Mouse (Mus musculus) myocyte (in vitro differentiated cells): ENCODE measurements around the gene Gm10778. TPM values are rescaled to one million over a fixed set of nuclear protein-coding genes. Genes with fewer than 3 reads are reported as not detected.
"Not testable (repeated sequence)": the region's sequence is repeated elsewhere in the genome, so short reads cannot be mapped to it uniquely, and the experiment has no call there.

Source experiments
- H3K27me3 ChIP-seq: one replicate; pipeline ENCODE4 v1.6.1; 2011; ENCODE audit not compliant: control insufficient read depth, insufficient read depth, insufficient read length
- H3K36me3 ChIP-seq: one replicate; pipeline ENCODE4 v1.6.1; 2011; ENCODE audit not compliant: control insufficient read depth, insufficient read depth
- H3K4me2 ChIP-seq: one replicate; pipeline ENCODE4 v1.6.1; 2011; ENCODE audit warnings: low read depth, control low read depth
- H3K4me3 ChIP-seq: one replicate; pipeline ENCODE4 v1.5.1; 2011; ENCODE audit warnings: mild to moderate bottlenecking, control low read depth, moderate library complexity
- H3K79me2 ChIP-seq: one replicate; pipeline ENCODE4 v1.6.1; 2011; ENCODE audit not compliant: control insufficient read depth, insufficient read depth
- H3ac ChIP-seq: one replicate; pipeline ENCODE4 v1.6.1; 2011; ENCODE audit not compliant: control insufficient read depth, insufficient read length
- CEBPB ChIP-seq: IDR thresholded peaks from 2 replicates; pipeline ENCODE4 v1.6.1; 2011; ENCODE audit warnings: mild to moderate bottlenecking, moderate library complexity; ENCODE audit not compliant: poor library complexity, insufficient read depth, severe bottlenecking
- E2F4 ChIP-seq: IDR thresholded peaks from one replicate; pipeline ENCODE4 v1.6.1; 2011; ENCODE audit warnings: mild to moderate bottlenecking, control low read depth, moderate library complexity; ENCODE audit not compliant: insufficient read depth
- MAX ChIP-seq: IDR thresholded peaks from one replicate; pipeline ENCODE4 v1.6.1; 2011; ENCODE audit warnings: low read depth, mild to moderate bottlenecking, control low read depth
- MYOD1 ChIP-seq, 3 experiments: IDR thresholded peaks; one replicate each; pipeline ENCODE4 v1.6.1; 2011; ENCODE audit warnings: control low read depth in 2 of 3, low read depth in 2 of 3, mild to moderate bottlenecking in 2 of 3, moderate library complexity in 1 of 3; ENCODE audit not compliant: insufficient read length in 2 of 3, control insufficient read depth in 1 of 3
- MYOG ChIP-seq, 3 experiments: IDR thresholded peaks; one replicate each; pipeline ENCODE4 v1.6.1; 2011; ENCODE audit warnings: control low read depth in 2 of 3, low read depth in 2 of 3, mild to moderate bottlenecking in 2 of 3; ENCODE audit not compliant: insufficient read length in 2 of 3, control insufficient read depth in 1 of 3, insufficient read depth in 1 of 3
- POLR2A ChIP-seq: IDR thresholded peaks from one replicate; pipeline ENCODE4 v1.6.1; 2011; ENCODE audit warnings: low read depth, mild to moderate bottlenecking, control low read depth, moderate library complexity; ENCODE audit not compliant: insufficient read length
- POLR2AphosphoS2 ChIP-seq: IDR thresholded peaks from one replicate; pipeline ENCODE4 v1.6.1; 2011; ENCODE audit warnings: low read depth, control low read depth; ENCODE audit not compliant: insufficient read length
- REST ChIP-seq: IDR thresholded peaks from one replicate; pipeline ENCODE4 v1.6.1; 2011; ENCODE audit warnings: mild to moderate bottlenecking, control low read depth, moderate library complexity; ENCODE audit not compliant: insufficient read depth, insufficient read length
- SRF ChIP-seq: IDR thresholded peaks from one replicate; pipeline ENCODE4 v1.6.1; 2011; ENCODE audit warnings: low read depth; ENCODE audit not compliant: control insufficient read depth, insufficient read length
- TCF12 ChIP-seq: IDR thresholded peaks from one replicate; pipeline ENCODE4 v1.6.1; 2011; ENCODE audit warnings: mild to moderate bottlenecking, control low read depth; ENCODE audit not compliant: poor library complexity, insufficient read depth, severe bottlenecking
- TCF3 ChIP-seq: IDR thresholded peaks from one replicate; pipeline ENCODE4 v1.6.1; 2011; ENCODE audit warnings: low read depth, control low read depth; ENCODE audit not compliant: insufficient read length
- USF1 ChIP-seq: IDR thresholded peaks from one replicate; pipeline ENCODE4 v1.6.1; 2011; ENCODE audit warnings: low read depth, mild to moderate bottlenecking, control low read depth, moderate library complexity
- polyA plus RNA-seq: library from polyadenylated mRNA; unstranded; fragments of >200 nt; fragmentation: generic; extraction: Trizol; gene quantifications from one replicate; pipeline ENCODE4 v1.2.1, GENCODE M21; 2012; ENCODE audit warnings: missing spikeins

Gm10778 gene
- 0.59 TPM for polyA plus RNA-seq

GRCm38 (mm10) chr10:81648803-81649775, at the start of gene Gm10778:
Gene Gm10778 (plus strand): TSS chr10:81649059.
- not testable (repeated sequence) for H3K27me3 ChIP-seq, H3K36me3 ChIP-seq

GRCm38 (mm10) chr10:81599630-81600029, 49.2 kb upstream of the Gm10778 start:
- Histone ChIP-seq H3K36me3 (no peaks in the 10 kb centered on the region), H3K4me2 (no peak overlapping the region), H3K27me3 (no peaks in the 10 kb centered on the region), H3K79me2 (no peaks in the 10 kb centered on the region), H3ac (no peak overlapping the region), H3K4me3 (no peak overlapping the region)
- TF ChIP-seq CEBPB: no peak
- no peak for TF ChIP-seq POLR2AphosphoS2
- no peak for TF ChIP-seq REST
- TF ChIP-seq MYOD1 (IDR thresholded peaks at IDR 0.05; ENCODE audit: control insufficient read depth in 1 of 3, insufficient read length in 2 of 3, low read depth in 2 of 3): no peak
- no peak for TF ChIP-seq MYOG (IDR thresholded peaks at IDR 0.05; ENCODE audit: control insufficient read depth in 1 of 3, insufficient read depth in 1 of 3, insufficient read length in 2 of 3, low read depth in 2 of 3)
- TF ChIP-seq SRF: no peak
- no peak for TF ChIP-seq TCF3
- no peak for TF ChIP-seq MAX
- TF ChIP-seq E2F4: no peak
- no peak for TF ChIP-seq TCF12
- no peak for TF ChIP-seq POLR2A

More at GRCm38 (mm10) chr10:81648803-81649775, at the start of gene Gm10778:
- Histone ChIP-seq H3K79me2 (peaks cover 19% of the 10 kb centered on the region), H3K4me3 (peak within 1 kb of the TSS; percentile 30), H3K4me2 (peak within 1 kb of the TSS; percentile 97)
- H3ac ChIP-seq: not testable (repeated sequence)

DNA sequence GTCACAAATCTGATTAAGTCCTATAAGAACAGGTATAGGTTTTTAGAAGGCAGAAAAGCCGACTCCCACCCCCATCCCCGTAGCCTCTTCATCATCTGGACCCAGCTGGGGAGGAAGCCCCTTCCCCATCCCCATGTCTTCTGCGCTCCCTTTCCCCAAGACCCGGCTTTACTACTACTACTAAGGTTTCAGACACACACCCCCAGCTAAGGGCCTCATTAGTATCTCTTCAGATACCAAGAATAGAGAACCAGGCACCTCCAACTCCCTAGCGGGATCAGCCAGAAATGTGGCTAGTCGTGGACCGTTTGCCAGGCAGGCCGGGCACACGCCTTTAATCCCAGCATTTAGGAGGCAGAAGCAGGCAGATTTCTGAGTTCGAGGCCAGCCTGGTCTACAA, 48.8 kb upstream of the Gm10778 start:
- H3K4me3 ChIP-seq: no peak overlapping the region
- TF ChIP-seq CEBPB (no peak), TCF12 (no peak), POLR2A (no peak), POLR2AphosphoS2 (no peak), USF1 (no peak), MYOD1 (IDR thresholded peaks at IDR 0.05; ENCODE audit: control insufficient read depth in 1 of 3, insufficient read length in 2 of 3, low read depth in 2 of 3) (no peak), TCF3 (no peak), MAX (no peak), SRF (no peak), MYOG (IDR thresholded peaks at IDR 0.05; ENCODE audit: control insufficient read depth in 1 of 3, insufficient read depth in 1 of 3, insufficient read length in 2 of 3, low read depth in 2 of 3) (no peak), REST (no peak), E2F4 (no peak)

GRCm38 (mm10) chr10:81600738-81601203, 48.1 kb upstream of the Gm10778 start, which contains the start of gene Tle6:
Gene Tle6 (minus strand): TSS chr10:81601073.
- H3ac ChIP-seq: no peak within 1 kb of the TSS
- H3K79me2 ChIP-seq: no peaks in the 10 kb centered on the region
- peak within 1 kb of the TSS; percentile 43 for H3K4me2 ChIP-seq
- TF ChIP-seq MAX (no peak), USF1 (peak; percentile 52), TCF3 (peak; percentile 78), POLR2A (peak; percentile 14), SRF (no peak)
- H3K4me3 ChIP-seq: no peak within 1 kb of the TSS
- H3K27me3 ChIP-seq: no peaks in the 10 kb centered on the region
- H3K36me3 ChIP-seq: no peaks in the 10 kb centered on the region

More for the DNA sequence above, 48.8 kb upstream of the Gm10778 start:
- Histone ChIP-seq H3K4me2 (no peak overlapping the region), H3K27me3 (no peaks in the 10 kb centered on the region), H3K36me3 (no peaks in the 10 kb centered on the region), H3K79me2 (no peaks in the 10 kb centered on the region), H3ac (no peak overlapping the region)

DNA sequence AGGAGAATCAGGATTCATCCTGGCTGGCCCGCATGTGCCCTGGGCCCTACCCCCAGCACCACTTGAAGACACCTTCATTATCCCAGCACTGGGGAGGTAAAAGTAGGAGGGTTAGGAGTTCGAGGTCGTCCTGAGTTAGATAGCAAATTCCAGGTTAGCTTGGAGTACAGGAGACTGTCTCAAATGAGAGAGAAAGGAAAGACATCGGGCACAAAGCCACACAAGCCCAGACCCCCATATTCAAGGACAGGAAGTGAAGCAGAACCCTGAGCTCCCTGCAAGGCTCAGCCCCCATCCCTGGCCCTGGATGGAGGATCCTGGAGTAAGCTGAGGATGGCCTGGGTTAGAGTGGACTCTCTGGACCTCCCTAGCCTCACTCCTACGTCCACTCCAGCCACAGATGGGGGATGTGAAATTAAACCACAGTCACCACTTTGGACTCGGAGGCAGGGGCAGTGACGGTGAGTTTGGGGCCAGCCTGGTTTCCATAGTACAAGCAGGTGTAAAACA, 47.4 kb upstream of the Gm10778 start:
- Histone ChIP-seq H3K79me2 (no peaks in the 10 kb centered on the region), H3K4me3 (no peak overlapping the region), H3K4me2 (peak overlapping the region; percentile 43), H3K27me3 (no peaks in the 10 kb centered on the region), H3K36me3 (no peaks in the 10 kb centered on the region), H3ac (no peak overlapping the region)
- TF ChIP-seq SRF (no peak), MYOD1 (IDR thresholded peaks at IDR 0.05; ENCODE audit: control insufficient read depth in 1 of 3, insufficient read length in 2 of 3, low read depth in 2 of 3) (no peak), TCF12 (no peak), MAX (no peak), USF1 (no peak), MYOG (IDR thresholded peaks at IDR 0.05; ENCODE audit: control insufficient read depth in 1 of 3, insufficient read depth in 1 of 3, insufficient read length in 2 of 3, low read depth in 2 of 3) (no peak), REST (no peak), POLR2AphosphoS2 (no peak)
